Mouse (Mus musculus) thymus, adult 2 months (tissue): ENCODE measurements at regions not wholly inside any gene's neighbourhood (a gene's known extent, or its start where the extent isn't known, plus 50 kb on each side); places are given as distances from the start of the nearest gene placed in this dataset.
"Not testable (repeated sequence)": the region's sequence is repeated elsewhere in the genome, so short reads cannot be mapped to it uniquely, and the experiment has no call there.

Experiments used
- DNase-seq: peaks from one replicate; pipeline ENCODE4 v3.0.0; 2021
- H3K27ac ChIP-seq: fragments of 200-500 bp; 2 replicates; pipeline ENCODE4 v1.5.1; 2012; ENCODE audit warnings: low read length, control low read depth; ENCODE audit not compliant: control insufficient read depth, insufficient read depth
- H3K27me3 ChIP-seq: fragments of 200-500 bp; 2 replicates; pipeline ENCODE4 v1.6.1; 2012; ENCODE audit warnings: mild to moderate bottlenecking, low read length, moderate library complexity, mixed read lengths; ENCODE audit not compliant: control insufficient read depth, insufficient read depth
- H3K36me3 ChIP-seq: fragments of 200-500 bp; 2 replicates; pipeline ENCODE4 v1.6.1; 2012; ENCODE audit warnings: mild to moderate bottlenecking, low read length, moderate library complexity; ENCODE audit not compliant: control insufficient read depth, insufficient read depth
- H3K4me1 ChIP-seq: fragments of 200-500 bp; replicated peaks from 2 replicates; pipeline ENCODE4 v1.6.1; 2012; ENCODE audit warnings: low read length; ENCODE audit not compliant: control insufficient read depth, insufficient read depth
- H3K4me3 ChIP-seq: fragments of 200-500 bp; 2 replicates; pipeline ENCODE4 v1.5.1; 2012; ENCODE audit warnings: mild to moderate bottlenecking, low read length, control low read depth, moderate library complexity; ENCODE audit not compliant: control insufficient read depth, insufficient read depth
- CTCF ChIP-seq: fragments of 200-500 bp; IDR thresholded peaks from 2 replicates; pipeline ENCODE4 v1.5.1; 2012; ENCODE audit warnings: mild to moderate bottlenecking, control low read depth, low read length, moderate library complexity, borderline replicate concordance; ENCODE audit not compliant: control insufficient read depth, poor library complexity, insufficient read depth; ENCODE audit errors: extremely low read depth
- POLR2A ChIP-seq: fragments of 200-500 bp; IDR thresholded peaks from 2 replicates; pipeline ENCODE4 v1.6.1; 2012; ENCODE audit warnings: mild to moderate bottlenecking, low read length, control low read depth, moderate library complexity; ENCODE audit not compliant: control insufficient read depth, poor library complexity, insufficient read depth; ENCODE audit errors: extremely low read depth
- whole genome bisulfite sequencing: fragments of 180-500 bp; shearing (Covaris S2); methylation state at CpG from one replicate; pipeline ENCODE4 v1.1.7; 2018; 5-methylcytosine and 5-hydroxymethylcytosine counted together

DNA sequence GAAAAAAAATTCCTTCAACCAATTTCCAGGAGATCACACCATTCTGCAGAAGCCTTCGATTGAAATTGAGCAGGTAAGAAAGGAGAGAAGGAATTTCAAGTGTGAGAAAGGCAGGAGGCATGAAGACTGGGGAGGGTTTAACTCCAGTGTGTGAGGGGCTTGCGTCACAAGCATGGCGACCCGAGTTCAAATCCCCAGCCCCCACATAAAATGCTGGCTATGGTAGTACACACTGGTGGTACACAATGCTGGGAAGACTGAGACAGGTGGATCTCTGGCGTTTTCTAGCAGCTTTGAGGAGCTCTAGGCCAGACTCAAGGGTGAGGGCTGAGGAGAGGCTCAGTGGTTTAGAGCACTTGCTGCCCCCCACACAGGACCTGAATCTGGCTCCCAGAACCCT lies 214.0 kb upstream of the Castor2 start:
- WGBS = 90% methylated on average over 5 of the region's 5 CpGs
- H3K4me1 ChIP-seq = no peaks in the 10 kb centered on the region
- no peak overlapping the region for H3K27ac ChIP-seq
- no peaks in the 10 kb centered on the region for H3K27me3 ChIP-seq
- no peaks in the 10 kb centered on the region for H3K36me3 ChIP-seq
- no peak for DNase-seq
- TF ChIP-seq POLR2A = no peak
- TF ChIP-seq CTCF = no peak
- no peak overlapping the region for H3K4me3 ChIP-seq

GRCm38 (mm10) chr5:133885016-133885415 lies 214.5 kb upstream of the Castor2 start:
- Histone ChIP-seq H3K27ac (no peak overlapping the region), H3K4me3 (no peak overlapping the region), H3K27me3 (no peaks in the 10 kb centered on the region), H3K36me3 (no peaks in the 10 kb centered on the region), H3K4me1 (no peaks in the 10 kb centered on the region)
- 61% methylated on average over 6 of the region's 6 CpGs for WGBS
- no peak for DNase-seq
- TF ChIP-seq CTCF (no peak), POLR2A (no peak)

GRCm38 (mm10) chr5:133884593-133884992 lies 214.9 kb upstream of the Castor2 start:
- Histone ChIP-seq H3K27ac (no peak overlapping the region), H3K36me3 (no peaks in the 10 kb centered on the region), H3K27me3 (no peaks in the 10 kb centered on the region), H3K4me1 (no peaks in the 10 kb centered on the region), H3K4me3 (no peak overlapping the region)
- 85% methylated on average over 2 of the region's 2 CpGs for WGBS
- TF ChIP-seq CTCF (no peak), POLR2A (no peak)
- no peak for DNase-seq

GRCm38 (mm10) chr5:133844483-133844882 lies 255.0 kb upstream of the Castor2 start:
- no peaks in the 10 kb centered on the region for H3K36me3 ChIP-seq

DNA sequence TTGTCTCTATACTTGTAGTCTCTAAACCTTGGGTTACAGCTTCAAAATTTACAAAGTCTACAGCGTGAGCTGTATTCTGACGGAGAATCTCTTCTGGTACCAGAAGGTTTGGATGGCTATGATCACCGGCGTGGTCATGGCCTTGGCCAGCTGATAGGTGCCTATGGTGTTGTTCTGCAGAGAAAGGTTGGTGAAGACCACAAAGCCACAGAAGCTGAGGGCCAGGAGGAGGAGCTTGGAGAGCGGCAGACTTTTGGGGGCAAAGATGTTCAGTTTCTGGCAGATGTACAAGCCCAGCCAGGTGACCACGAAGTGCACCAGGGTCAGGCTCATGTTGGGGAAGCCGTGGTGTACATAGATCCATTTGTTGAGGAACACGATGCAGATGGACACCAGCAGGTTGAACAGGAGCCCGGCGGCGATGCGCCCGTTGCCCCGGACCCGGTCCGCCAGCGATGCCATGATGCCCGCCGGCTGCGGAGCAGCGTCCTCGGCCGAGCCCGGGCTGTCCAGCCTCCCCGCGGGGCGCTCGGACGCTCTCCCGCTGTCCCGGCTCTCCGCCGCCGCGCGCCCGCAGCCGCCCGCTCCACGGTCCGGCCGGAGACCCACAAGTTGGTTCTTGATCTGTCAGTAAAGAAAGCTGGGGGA lies 257.3 kb upstream of the Castor2 start:
- WGBS = 70% methylated on average over 20 of the region's 42 CpGs
- H3K27ac ChIP-seq, H3K4me3 ChIP-seq, DNase-seq, H3K4me1 ChIP-seq, H3K27me3 ChIP-seq, H3K36me3 ChIP-seq: not testable (repeated sequence)

More at GRCm38 (mm10) chr5:133844483-133844882, 255.0 kb upstream of the Castor2 start:
- H3K27me3 ChIP-seq = no peaks in the 10 kb centered on the region
- TF ChIP-seq CTCF (no peak), POLR2A (no peak)
- no peak for DNase-seq
- H3K4me3 ChIP-seq = no peak overlapping the region
- no peak overlapping the region for H3K27ac ChIP-seq
- no peaks in the 10 kb centered on the region for H3K4me1 ChIP-seq
- 82% methylated on average over 10 of the region's 10 CpGs for WGBS

DNA sequence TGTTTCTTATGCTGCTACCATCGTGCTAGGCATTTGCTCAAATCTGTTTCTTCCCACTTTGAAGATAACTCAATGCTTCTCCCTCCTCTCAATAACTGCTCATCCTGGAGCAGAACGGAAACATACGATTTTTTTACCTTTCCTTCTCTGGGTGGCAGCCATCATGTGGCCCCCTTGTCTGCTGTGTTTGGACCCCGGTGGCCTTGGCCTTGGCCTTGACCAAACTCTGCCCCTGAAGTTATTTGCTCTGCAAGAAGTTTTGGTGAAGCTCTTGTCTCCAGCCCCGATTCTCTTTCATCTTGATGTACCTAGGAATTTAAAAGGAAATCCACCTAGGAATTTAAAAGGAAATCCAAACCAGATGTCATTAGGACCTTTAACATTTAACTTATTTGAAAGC lies 261.2 kb upstream of the Castor2 start:
- 93% methylated on average over 5 of the region's 5 CpGs for WGBS
- TF ChIP-seq CTCF (no peak), POLR2A (no peak)

DNA sequence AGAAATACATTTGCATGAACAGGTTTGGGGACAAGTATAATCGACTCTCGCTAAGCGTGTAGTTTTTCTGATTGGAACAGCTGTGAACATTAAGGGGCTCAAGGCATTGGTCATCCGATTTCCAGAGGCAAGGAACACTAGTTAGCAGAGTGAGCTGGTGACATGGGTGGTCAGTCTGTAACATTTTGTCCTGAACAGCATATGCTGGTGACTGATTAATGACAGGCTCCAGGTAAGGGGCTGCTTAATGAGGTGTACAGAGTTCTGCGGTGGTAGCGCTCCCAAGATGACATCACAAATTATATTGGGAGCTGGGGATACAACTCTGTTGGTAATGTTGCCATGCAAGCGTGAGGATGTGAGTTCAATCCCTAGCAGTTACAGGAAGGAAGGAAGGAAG lies 266.3 kb upstream of the Castor2 start:
- TF ChIP-seq POLR2A (no peak), CTCF (no peak)
- Histone ChIP-seq H3K4me3 (no peak overlapping the region), H3K36me3 (no peaks in the 10 kb centered on the region), H3K4me1 (no peaks in the 10 kb centered on the region), H3K27ac (no peak overlapping the region), H3K27me3 (no peaks in the 10 kb centered on the region)
- DNase-seq = no peak
- WGBS = 99% methylated on average over 7 of the region's 7 CpGs

More for the DNA sequence above, 261.2 kb upstream of the Castor2 start:
- DNase-seq = no peak
- H3K27ac ChIP-seq = no peak overlapping the region
- no peak overlapping the region for H3K4me3 ChIP-seq
- no peaks in the 10 kb centered on the region for H3K36me3 ChIP-seq
- H3K4me1 ChIP-seq = no peaks in the 10 kb centered on the region
- H3K27me3 ChIP-seq = no peaks in the 10 kb centered on the region
